Mouse (Mus musculus): ENCODE results near the gene Celf2. TPM values are rescaled to one million over a fixed set of nuclear protein-coding genes. Genes with fewer than 3 reads are reported as not detected.

Celf2 gene
- total RNA-seq, 2 experiments from 2014 or later = 20.0 to 40.5 TPM

DNA sequence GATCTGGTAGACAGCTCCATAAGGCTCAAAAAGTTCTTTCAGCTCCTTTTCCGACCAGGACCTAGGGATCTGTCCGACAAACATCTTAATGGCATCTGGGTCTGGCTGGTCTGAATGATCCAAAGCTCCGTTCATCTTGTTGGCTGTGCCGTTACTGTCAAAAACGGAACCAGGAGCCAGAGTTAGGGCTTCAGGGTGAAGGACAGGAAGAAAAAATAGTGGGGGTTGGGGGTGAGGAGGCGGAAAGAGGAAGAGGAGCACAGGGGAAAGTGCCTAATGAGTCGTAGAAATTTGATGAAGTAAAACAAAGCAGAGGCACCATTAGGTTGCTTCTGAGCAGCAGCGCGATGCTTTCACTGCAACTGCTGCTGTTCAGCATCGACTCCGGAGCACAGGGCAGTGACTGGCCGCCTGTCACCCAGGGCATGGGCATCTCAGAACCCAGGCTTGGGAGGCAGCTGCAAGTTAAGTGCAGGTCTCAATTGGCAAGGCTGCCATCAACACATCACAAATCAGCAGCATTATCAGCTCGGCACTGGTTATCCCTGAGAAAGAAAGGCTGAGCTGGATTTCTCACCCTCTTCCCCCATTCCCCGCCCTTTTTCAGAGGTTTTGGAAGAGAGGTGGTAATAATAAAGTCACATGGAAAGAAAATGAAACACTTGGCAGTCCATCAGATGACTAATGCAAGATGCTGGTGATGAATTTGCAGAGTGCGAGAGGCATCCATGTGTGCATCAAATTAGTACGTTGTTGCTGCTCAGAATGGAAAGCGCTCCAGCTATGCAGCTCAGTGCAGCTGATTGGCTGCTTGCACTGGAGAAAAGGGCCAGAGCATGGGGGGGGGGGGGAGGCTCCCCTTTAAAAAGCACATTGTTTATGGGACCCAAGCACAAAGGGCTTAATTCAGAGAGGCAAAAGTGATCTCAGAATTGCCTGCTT, 787.6 kb downstream of the Celf2 start:
- no peak for ATAC-seq (replicated peaks; ENCODE audit: low FRiP score, poor library complexity, severe bottlenecking)

DNA sequence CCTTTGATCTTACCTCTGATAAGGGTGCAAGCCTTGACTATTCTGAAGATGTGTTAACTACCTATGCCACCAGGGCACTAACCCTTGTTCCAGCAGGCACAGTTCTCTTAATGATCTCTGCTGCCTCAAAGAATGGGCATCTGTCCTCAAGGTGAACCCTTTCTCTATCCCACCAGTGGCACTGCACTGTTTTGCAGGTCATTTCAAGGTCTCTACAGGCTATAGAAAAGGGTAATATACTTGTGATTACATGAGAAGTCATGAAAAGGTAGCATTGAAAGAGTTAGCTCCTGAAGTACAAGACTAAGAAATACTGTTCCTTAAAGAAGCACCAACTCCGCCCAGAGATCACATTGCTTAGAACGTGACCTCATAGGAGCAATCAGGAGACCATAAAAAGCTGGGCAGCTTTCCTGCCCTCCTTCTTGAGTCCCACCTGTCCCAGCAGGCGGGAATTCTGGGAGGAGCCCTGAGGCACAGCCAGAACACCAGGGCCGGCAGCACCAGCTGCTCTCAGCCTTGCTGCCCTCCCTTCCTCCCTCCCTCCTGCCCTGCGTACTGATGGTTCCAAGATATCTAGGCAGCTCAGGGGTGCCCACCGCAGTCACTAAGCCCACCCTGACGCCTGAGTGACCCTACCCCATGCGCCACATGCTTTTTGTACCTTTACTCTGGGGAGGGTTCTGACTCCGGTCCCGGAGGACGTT, 788.5 kb downstream of the Celf2 start:
- no peak for ATAC-seq (replicated peaks; ENCODE audit: low FRiP score, poor library complexity, severe bottlenecking)

DNA sequence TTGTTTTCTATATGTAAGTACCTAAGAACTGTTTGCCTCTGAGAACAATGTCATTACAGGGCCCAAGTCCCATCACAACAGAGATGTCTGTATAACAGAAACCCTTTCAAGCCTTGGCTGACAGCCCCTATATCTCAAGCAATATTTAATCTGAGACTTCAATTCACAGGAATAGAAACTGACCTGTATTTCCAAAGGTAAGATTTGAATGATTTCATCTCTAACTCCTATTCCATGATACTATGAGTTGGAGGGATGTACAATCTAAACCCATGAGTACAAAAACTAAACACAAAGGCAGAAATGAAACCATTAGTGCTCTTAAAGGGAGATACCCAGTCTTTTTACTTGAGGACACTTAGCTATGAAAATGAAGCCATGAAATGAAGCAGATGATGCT, 790.5 kb downstream of the Celf2 start:
- no peak for ATAC-seq (replicated peaks; ENCODE audit: low FRiP score, poor library complexity, severe bottlenecking)

DNA sequence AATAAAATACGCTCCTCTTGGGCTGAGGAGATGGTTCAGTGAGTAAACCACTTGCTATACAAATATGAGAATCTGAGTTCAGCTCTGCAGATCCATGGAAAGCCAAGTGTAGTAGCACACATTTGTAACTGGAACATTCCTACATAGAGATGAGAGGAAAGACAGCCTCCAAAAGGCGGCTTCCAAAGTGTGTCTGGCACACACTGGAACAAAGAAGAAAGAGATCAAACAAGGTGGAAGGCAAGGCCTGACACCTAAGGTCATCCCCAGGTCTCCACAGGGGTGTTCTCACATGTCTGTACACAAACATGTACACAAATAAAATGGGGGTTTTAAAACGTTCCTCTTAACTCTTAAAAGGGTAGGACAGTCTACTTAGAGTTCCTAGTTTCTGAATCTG, 791.4 kb downstream of the Celf2 start:
- no peak for ATAC-seq (replicated peaks; ENCODE audit: low FRiP score, poor library complexity, severe bottlenecking)

DNA sequence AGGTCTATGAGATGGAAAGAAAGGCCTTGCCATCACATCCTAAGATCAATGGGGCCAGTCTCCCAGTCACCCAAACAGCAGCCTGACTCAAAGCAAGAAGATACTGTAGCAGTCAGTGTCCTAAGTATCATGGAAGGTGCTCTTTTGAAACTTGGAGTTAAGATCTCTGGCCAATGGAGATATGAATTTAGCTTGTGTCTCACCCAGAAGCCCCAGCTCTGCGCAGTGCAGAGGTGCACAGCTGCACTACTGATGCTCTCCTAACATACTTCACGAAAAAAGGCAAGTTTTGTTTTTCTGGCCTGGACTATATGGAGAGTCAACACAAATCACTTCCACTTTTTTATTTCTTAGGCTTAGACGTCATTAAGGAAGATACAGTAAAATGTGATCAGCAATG, 793.8 kb downstream of the Celf2 start:
- no peak for ATAC-seq (replicated peaks; ENCODE audit: low FRiP score, poor library complexity, severe bottlenecking)

DNA sequence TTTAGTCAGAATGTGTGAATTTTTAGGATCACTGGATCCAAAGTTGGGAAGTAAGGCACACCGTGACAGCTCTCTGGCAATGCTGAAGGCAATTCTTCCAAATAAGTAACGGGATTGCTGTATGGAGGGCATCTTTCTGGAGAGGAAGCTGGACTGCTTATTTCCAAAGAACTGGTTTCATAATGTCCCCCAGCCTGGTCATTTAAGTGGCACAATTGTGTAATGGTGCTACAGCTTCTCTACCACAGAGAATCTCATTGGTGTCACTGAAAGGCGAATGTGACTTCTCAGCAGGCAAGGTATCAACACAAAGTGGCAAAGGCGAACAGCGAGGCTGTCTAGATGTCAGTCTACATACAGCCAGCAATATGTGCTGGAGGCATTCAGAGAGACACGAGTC, 795.8 kb downstream of the Celf2 start:
- no peak for ATAC-seq (replicated peaks; ENCODE audit: low FRiP score, poor library complexity, severe bottlenecking)

DNA sequence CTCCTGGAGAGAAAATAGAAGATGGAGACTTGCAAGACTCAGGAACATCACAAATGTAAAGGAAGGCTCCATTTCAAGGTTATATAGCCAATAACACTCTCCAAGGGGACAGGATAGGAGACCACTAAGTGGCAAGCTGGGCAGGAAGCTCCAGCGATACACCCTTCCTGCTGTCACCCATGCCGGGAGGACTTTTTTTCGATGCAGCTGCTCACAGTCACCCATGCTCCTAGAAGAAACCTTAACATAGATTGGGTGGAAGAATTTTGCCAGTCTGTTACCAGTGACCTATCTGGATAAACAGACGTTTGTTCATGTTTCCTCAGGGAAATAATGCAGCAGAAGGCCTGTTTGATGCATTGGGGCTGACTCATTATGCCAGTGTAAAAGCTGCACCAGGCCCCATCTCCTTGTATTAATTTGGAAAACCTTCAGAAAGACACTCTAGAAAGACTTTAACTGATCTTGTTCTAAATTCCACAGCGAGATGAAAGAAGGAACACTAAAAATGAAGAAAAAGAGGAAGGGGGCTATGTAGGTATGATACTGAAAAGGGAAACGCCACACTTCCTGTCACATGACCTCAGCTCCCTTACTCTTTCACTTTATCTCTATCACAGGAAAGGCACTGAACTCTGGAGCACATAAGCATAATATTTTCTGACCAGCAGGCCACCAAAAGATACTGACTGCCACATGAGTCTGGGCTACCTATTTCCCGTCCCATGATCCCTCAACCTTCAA, 798.5 kb downstream of the Celf2 start:
- no peak for ATAC-seq (replicated peaks; ENCODE audit: low FRiP score, poor library complexity, severe bottlenecking)

DNA sequence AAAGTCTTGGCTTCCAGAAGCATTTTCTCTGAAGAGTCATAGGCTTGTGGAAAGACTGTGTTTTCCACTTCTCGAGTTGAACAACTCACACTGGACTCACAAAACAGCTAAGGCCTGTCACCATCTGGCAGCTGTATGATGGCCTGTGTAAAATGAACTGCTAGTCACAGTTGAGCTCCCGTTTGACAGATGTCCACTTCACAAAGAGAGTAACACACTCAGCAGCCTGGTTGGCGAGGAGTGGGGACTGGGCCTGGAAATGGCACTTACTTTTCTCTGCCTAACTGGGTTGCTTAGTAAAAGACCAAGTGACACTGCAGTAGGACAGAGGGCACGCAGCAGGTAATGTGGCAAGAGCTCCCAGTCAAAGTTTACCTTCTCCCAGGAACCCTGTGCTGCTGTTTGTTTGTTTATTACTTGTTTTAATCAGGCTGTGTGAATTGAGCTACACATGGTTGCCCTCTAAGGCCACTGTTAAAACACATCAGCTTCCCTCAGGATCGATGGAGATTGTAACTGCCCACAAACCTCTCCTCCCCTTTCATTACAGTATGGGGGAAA, 801.3 kb downstream of the Celf2 start:
- no peak for ATAC-seq (replicated peaks; ENCODE audit: low FRiP score, poor library complexity, severe bottlenecking)

DNA sequence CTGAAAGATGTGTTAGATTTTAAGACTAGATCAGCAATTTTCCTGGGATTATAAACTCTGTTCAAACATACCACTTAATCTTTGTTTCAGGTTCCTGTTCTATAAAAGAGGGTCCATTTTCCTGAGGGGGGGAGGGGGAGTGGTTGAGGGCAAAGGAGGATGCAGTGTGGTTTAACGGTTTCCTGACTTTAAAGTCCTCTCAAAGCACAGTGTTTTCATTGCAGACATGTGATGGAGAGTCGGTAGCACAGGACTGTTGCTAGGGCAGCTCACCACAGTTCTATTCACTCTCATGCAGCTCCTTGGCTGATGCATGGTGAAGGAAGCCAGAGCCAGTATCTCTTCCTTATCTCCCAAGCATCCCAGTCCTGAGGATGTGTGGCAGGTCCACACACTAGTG, 802.1 kb downstream of the Celf2 start:
- no peak for ATAC-seq (replicated peaks; ENCODE audit: low FRiP score, poor library complexity, severe bottlenecking)

DNA sequence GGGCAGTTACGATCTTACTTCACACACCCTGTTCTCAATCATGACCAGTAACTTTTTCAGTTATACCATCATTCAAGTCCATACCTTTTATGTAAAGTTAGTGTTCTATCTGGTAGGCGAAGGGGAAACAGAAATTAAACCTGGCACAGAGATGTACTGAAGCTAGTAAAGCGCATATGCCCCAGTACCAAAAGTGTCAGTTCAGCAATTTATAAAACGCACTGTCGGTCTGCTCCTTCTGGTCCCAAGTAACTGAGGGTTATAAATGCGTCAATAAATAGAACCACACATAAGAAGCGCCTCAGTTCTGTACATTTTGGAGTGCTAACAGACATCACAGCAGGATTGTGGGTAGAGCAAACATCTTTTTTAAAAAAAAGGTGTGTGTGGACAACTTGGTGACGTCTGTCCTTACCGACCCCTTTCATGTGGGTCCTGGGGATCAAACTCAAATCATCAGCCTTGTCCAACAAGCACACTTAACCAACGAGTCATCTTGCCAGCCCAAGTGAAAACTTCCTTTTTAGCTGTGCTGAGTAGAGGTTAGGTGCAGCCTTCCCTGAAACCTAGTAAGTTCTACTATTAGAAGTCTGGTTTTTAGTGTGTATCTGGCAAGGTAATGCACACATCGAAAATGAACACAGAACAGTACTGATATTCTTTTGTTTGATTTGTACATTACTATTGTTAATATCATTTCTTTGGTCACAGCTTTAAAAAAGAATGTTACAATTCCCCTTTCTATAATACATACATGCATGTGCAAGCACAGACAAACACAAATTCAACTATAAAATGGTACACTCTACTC, 803.2 kb downstream of the Celf2 start:
- no peak for ATAC-seq (replicated peaks; ENCODE audit: low FRiP score, poor library complexity, severe bottlenecking)

DNA sequence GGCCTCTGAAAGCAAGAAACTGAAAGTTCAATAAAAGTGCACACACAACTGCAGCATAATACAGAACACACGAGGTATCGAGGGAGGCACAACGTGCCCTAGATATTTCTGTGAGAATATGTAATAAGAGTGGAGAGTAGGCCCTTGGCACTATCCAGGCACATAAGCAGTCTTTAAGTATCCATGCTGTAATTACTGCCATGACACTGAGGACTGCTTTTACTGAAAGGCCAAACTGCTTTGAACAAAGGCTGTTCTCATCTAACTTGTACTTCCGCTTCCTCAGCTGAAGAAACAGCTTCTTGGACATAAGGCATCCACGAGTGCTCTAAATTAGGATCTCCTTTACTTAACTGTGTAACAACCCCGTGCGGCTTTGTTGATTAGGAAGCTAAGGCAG, 803.9 kb downstream of the Celf2 start:
- no peak for ATAC-seq (replicated peaks; ENCODE audit: low FRiP score, poor library complexity, severe bottlenecking)

DNA sequence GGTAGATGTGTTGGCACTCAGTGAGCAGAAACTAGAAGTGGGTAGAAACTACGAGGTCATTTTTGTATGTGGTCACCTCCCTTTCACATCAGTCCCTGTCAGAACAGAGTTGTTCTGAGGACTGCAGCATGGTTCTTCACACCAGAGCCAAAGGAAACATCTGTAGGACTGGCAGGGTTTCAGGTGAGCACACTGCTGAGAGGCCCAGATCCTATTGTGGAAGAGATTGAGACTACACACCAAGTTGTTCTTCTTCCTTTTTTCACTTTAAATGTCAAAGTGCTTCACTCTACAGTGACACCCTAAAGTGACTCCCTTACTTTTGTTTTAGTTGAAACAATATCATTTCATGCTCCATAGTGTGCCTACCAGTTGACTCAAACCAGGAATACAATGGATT, 804.6 kb downstream of the Celf2 start:
- no peak for ATAC-seq (replicated peaks; ENCODE audit: low FRiP score, poor library complexity, severe bottlenecking)

DNA sequence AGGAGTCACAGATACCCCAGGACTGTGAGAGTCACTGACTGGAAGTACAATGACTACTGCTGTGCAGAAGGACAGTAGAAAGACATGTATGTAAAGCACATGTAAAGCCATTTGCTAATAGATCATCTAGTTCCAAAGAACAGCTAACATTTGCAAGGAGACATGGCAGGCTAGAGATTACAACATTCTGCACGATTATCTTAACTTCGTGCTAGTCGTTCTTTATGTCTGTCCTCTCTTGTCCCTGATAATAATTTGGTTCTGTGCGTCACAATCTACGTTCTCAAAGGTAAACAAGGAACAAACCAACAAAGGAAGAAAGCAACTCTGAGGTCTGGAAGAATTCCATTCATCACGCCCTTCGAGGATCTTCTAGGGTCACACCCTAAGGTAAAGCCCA, 805.0 kb downstream of the Celf2 start:
- no peak for ATAC-seq (replicated peaks; ENCODE audit: low FRiP score, poor library complexity, severe bottlenecking)

DNA sequence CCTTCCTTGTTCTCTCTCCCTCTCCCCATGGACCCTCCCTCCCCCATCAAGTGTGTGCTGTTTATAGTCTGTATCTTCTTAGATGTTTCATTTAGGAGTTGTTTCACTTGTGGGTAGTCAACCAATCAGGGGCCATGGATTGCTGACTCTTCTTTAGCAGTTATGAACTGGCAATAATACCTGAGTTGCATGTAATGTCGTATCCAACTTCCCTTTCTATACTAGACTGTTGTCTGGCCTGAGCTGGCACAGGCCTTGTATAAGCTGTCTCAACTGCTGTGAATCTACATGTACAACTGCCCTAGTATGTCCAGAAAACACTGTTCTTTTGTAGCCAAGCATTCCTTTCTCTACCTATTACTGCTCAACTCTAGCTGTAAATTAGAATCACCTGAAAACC, 813.0 kb downstream of the Celf2 start:
- ATAC-seq (replicated peaks; ENCODE audit: low FRiP score, poor library complexity, severe bottlenecking) = no peak

DNA sequence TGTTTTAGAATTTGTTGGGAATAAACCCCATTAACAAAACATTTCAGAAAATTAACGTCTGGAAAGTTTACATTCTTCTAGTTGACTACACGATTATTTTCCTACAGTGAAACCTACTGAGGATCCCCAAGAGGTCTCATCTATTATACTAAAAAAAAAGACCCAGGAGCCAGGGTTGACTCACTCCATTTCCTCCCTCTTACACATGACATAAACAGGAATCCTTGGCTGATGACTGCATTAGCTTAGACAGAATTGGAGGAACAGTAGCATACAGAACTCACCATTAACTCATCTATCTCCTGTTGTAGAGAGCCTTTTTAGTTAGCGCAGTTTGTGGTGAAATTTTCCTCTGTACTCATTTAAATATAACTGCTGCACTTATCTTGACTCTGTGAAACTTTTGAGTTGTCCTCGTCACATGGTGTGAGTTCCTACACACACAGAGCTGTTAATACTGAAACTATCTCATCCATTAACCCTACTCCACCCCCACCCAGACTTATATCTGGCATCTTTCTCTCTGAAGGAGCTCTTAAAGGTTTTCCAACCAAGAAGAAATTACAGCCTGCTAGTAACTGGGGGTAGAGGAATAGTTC, 813.9 kb downstream of the Celf2 start:
- no peak for ATAC-seq (replicated peaks; ENCODE audit: low FRiP score, poor library complexity, severe bottlenecking)

DNA sequence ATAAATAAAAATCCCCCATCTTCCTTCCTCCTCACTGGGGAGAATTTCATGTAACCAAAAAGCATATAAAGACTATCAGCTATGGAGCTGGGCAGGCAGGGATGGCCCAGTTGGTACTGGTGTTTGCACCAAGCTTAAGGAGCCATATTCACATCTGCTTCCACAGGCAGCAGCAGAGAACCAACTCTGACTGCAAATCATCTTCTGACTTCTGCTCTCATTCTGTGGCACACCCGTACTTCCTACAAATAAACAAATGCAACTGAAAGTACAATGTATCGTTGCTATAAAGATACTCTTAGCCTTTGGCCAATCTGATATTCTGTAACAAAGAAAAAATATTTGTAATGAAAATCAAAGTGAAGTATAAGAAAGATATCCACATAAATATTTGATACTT, 819.7 kb downstream of the Celf2 start:
- no peak for ATAC-seq (replicated peaks; ENCODE audit: low FRiP score, poor library complexity, severe bottlenecking)

DNA sequence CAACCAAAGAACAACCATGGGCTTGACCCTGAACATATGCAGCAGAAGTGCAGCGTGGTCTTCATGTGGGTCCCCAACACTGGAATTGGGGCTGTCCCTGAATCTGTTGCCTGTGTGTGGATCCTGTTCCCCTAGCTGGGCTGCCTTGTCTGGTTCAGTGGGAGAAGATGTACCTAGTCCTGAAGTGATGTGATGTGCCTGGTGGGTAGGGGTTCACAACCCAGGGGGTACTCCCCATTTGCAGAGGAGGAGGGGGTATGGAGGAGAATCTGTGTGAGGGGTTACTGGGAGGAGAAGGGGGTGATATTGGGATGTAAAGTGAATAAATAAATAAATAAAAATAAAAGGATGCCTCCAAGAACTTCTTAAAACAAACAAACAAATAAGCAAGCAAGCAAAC, 831.1 kb downstream of the Celf2 start:
- ATAC-seq (replicated peaks; ENCODE audit: low FRiP score, poor library complexity, severe bottlenecking) = no peak

DNA sequence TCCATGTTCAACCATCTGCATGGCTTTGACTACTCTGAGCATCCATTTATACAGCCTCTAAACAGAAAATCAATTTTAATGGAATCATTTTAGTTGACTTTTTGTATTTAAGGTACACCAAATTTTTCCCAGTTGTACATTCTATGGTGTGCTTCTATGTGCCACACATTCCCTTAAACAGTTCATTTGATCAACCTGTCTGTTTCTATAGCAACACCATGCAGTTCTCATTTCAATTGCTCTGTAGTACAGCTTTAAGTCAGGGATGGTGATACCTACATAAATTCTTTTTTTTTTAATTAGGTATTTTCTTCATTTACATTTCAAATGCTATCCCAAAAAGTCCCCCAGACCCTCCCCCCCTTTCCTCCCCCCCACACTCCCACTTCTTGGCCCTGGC, 831.9 kb downstream of the Celf2 start:
- ATAC-seq (replicated peaks; ENCODE audit: low FRiP score, poor library complexity, severe bottlenecking) = no peak

DNA sequence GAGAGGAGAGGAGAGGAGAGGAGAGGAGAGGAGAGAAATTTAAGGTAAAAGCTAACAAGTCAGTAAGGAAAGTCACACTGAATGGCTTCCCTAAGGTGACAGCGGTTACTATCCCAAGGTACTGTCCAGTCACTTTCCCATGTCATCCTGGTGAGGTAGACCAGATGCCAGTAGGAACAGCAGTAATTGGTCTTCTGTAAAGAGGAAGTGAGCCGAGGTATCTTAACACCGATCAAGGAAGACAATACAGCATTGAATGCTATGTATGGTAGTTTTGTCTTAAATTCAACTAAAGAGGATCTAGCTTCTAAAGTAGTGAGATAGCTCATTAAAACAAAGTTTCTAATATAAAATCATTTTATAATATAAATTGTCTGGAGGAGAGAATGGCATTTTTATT, 835.0 kb downstream of the Celf2 start:
- ATAC-seq (replicated peaks; ENCODE audit: low FRiP score, poor library complexity, severe bottlenecking) = no peak

All from erythroblast, adult 5-6 weeks (primary cell).